Mouse (Mus musculus) mouse embryonic stem cell (cell line): ENCODE measurements at regions not wholly inside any gene's neighbourhood (a gene's known extent, or its start where the extent isn't known, plus 50 kb on each side); places are given as distances from the start of the nearest gene placed in this dataset.

ENCODE experiments used
- in situ Hi-C, 2 experiments: fragments of 300-500 bp; cut with MboI; formaldehyde crosslinking; loops; 1 replicate in 1 of 2; 3 replicates in 1 of 2; pipeline ENCODE4 v1.14.3; 2019 to 2020; ENCODE audit warnings: low sequenced_read_pairs in 2 of 2, low pct_unique_long_range_greater_than_20kb in 1 of 2, mixed read lengths in 1 of 2; ENCODE audit not compliant: unreplicated experiment in 1 of 2

DNA sequence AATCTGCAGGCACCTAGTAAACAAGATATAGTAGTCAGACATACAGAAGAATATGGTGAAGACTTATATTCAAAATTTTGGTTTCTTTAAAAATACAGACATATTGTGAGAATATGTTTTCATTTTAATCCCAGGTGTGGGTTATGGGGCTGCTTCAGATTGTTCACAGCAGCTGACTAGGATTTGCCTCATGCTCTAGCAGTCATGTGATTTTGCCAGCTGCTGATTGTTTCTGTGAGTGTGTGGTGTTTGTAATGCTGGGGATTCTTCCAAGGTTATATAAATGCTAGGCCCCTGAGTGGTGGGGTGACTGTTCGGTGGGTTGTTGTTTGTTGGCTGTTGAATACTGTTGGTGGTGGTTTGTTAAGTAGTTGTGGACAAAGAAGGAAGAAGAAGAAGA is 97.9 kb upstream of the Rbms1 start:
- in situ Hi-C loops, result no loop called here

DNA sequence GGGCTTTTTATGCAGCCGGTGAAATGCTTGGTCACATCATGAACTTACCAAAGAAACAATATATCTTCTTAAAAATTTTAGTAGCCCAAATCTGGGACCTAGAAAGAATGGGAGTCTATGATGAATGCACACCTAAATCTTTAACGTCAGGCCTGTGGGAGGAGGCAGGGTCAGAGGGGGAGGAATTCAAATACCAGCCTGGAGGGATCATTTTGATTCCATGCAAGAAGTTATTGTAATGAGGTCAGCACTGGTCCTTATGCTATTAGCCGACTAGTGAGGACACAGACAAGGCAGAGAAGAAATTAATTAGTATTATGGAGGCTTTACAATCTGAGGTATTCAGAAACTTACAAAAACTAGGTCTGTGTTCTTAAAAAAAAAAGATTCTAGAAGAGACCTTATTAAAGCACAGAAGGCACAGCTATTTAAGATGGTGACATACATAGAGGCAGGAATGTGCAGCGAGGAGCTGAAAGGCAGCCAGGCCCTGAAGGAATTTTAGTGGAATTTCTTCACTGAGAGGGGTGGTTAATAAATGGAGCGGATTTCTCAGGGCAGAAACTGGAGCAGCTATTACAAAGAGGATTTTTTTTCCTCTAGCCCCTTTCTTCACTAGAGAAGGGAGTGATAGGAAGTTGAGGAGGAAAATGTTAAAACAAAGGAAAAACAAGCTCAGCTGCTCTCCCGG is 95.7 kb upstream of the Rbms1 start:
- in situ Hi-C loops, result no loop called here

DNA sequence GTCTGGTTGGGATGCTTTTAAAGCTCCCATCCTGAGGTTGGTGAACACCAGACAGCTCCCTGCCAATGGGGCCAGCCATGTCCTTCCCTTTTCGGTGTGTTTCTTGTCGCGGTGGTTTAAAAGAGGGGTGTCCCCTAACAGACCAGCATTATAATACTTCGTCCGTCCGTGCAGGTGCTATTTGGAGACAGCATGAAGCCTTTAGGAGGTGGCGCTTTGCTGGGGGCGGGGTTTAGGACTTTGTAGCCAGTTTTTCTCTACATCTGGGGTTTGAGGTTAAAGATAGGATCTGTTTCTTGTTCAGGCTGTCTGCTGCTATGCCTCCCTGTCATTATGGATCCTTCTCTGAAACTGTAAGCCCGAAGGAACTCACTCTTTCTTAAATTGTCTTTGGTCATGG is 89.3 kb upstream of the Rbms1 start:
- in situ Hi-C loops, result no loop called here

GRCm38 (mm10) chr2:61051808-61052207 is 88.8 kb upstream of the Rbms1 start:
- in situ Hi-C loops, result no loop called here

DNA sequence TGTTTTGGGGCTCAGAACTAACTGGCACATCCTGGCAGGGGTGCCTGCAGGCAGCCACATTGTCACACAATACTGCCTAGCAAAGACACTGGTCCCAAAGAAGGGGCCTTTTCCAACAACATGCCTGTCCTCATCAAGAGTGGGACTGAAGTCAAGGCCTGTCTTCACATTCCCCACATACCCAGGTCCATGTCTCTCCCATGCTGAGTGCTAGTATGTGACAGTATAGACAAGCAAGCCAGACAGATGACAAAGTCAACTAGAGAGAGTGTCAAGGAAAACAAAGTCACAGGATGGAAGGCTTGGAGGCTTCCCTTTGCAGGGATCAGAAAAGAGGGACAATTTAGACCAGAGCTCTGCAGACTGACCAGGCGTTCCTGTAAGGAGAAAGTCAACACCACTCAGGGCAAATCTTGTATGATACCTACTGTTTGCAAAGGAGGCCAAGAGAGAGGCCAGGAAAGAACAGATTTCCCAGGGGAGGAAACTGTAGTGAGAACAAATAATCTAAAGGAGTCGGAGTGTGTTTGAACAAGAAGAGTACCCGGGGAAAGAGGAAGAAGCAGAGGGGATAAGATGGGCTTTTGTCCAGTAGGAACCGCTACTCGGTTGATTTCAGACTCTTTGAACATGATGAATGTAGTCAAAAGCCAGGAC is 83.2 kb upstream of the Rbms1 start:
- in situ Hi-C loops, result no loop called here

DNA sequence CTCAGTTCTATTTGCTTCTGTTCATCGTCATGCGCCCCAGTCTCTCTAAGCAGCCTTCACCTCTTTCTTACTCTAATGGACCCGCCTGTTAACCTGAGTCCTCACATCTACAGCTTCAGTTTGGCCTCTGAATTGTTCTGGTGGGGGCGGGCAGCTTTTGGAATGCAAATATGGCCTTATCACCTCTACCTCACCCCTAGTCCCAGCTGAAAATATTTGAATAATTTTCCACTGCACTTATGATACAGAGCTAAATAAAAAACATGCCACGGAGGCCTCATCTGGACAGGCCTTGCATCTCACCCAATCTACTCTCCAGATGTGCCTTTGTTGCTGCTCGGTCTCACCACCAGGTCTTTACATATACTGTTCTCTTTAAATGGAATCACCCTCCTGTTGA is 82.5 kb upstream of the Rbms1 start:
- in situ Hi-C loops, result no loop called here

DNA sequence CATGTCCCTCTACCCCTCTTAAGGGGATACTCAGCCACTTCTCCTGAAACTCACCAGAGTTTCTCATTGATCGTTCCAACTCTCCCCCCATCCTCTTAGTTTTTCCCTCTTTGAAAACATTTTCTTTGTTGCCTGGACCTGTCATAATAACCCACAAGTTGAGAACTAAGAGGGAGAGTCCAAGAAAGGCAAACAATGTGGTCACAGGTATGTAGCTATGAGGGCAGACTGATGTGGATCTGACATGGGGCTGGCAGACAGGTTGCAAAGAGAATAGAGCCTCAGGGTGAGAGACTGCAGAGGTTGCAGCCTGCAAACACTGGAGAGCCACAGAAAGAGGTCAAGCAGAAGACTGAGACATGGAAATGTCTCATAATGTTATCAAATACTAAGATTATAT is 69.9 kb upstream of the Rbms1 start:
- in situ Hi-C loops, result no loop called here

GRCm38 (mm10) chr2:61029706-61030105 is 66.7 kb upstream of the Rbms1 start:
- in situ Hi-C loops, result no loop called here

GRCm38 (mm10) chr2:61028578-61028977 is 65.6 kb upstream of the Rbms1 start:
- in situ Hi-C loops, result no loop called here

GRCm38 (mm10) chr2:61027686-61028085 is 64.7 kb upstream of the Rbms1 start:
- in situ Hi-C loops, result no loop called here

GRCm38 (mm10) chr2:61022411-61022810 is 59.4 kb upstream of the Rbms1 start:
- in situ Hi-C loops, result no loop called here

GRCm38 (mm10) chr2:61020791-61021190 is 57.8 kb upstream of the Rbms1 start:
- in situ Hi-C loops, result no loop called here

DNA sequence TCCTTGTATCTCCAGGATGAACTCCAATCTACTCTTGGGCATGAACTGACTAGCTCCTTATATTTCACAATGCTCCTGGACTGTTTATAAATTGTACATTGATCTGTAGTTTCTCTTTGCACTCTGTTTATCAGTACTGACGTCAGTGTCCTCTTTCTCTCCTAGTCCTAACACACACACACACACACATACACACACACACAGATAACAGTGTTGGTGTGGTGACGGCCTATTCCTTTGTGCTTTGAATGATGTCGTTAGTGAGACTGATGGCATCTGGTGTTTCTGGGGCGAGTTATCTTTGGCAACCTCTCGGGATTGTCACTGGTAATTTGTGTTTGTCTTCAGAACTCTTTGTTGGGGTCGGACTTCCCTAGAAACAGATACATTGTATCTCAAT is 50.0 kb upstream of the Rbms1 start:
- in situ Hi-C loops, result no loop called here
